8 mouse cellular contexts compared by ENCODE assay signal in the genomic region with DNA sequence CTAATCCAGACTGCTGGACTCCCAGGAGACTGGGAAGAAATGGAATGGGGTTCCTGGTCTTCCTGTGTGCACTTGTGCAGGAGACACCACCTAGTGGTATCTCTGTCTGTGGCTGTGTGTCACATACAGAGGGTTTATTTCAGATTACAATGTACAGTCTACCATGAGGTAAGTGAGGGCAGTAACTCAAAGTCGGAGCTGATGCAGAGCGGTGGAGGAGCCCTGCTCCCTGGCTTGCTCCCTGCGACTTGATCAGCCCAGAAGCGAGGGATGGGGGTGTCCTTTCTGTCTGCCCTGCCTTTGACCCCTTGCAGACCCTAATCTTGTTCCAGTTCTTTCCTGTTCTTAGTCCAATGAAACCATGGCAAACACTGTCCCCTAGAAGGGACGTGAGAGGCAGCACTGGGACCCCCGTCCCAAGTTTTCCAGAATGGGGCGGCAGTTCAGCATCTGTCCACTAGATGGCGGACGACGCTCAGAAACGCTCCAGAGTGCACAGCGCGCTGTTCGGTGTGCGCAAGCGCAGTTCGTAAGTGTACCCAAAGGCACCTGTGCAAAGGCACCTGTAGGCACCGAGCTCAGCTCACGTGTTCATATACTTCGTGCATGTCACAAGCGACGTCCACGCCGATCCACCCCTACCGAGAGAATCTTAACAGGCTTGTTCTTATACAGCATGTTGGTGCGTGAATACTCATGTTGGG. TPM values are rescaled to one million over a fixed set of nuclear protein-coding genes. Genes with fewer than 3 reads are reported as not detected.
DNase-seq lines count a peak whose midpoint lies in the region; ATAC-seq and TF ChIP-seq lines count a peak whose summit lies in the region.

No protein-coding gene starts in this region.

- H3K4me1 ChIP-seq in cortical plate, adult 2 months (ENCODE audit: control insufficient read depth, insufficient read depth, low read length): no peaks in the 10 kb centered on the region
- no peaks in the 10 kb centered on the region; the same call in 1 of the 2 replicates for H3K4me1 ChIP-seq in intestine, postnatal 0 days (replicated peaks; ENCODE audit: control insufficient read depth, insufficient read depth, low read length)
- peaks cover 10% of the 10 kb centered on the region for H3K4me1 ChIP-seq in limb, embryonic 10.5 days
- peaks cover 10% of the 10 kb centered on the region for H3K4me1 ChIP-seq in midbrain, embryonic 12.5 days

- H3K9ac ChIP-seq in intestine, postnatal 0 days (ENCODE audit: low read depth, low read length): no peak overlapping the region
- no peak overlapping the region for H3K9ac ChIP-seq in midbrain, embryonic 12.5 days (replicated peaks)

- peak; percentile 79 for DNase-seq in adipocyte (ENCODE audit: low spot score)
- peak; percentile 59 to 70 for DNase-seq in gastrocnemius, postnatal 36 days
- DNase-seq in limb, embryonic 10.5 days (ENCODE audit: low spot score): peak; percentile 89
- peak; percentile 69 for DNase-seq in skeletal muscle tissue, adult 2 months (ENCODE audit: low read depth, low spot score)
- peak; percentile 57 for DNase-seq in yolk sac, embryonic 10.5 days (ENCODE audit: low spot score)

- intact Hi-C loops in gastrocnemius, postnatal 36 days (cut with DNase I): no loop called here

- no peak overlapping the region for H3K4me3 ChIP-seq in cortical plate, adult 2 months (ENCODE audit: insufficient read depth, low read length)
- H3K4me3 ChIP-seq in intestine, postnatal 0 days (ENCODE audit: low read depth, low read length): no peak overlapping the region
- H3K4me3 ChIP-seq in limb, embryonic 10.5 days: peak overlapping the region; percentile 12; the same call in 1 of the 2 replicates
- H3K4me3 ChIP-seq in midbrain, embryonic 12.5 days: no peak overlapping the region

- TF ChIP-seq CTCF in cortical plate, adult 2 months (IDR thresholded peaks at IDR 0.05; ENCODE audit: extremely low read depth, insufficient read depth, low read length): peak; percentile 94
- peak; percentile 97 for TF ChIP-seq CTCF in intestine, postnatal 0 days (IDR thresholded peaks at IDR 0.05; ENCODE audit: low read depth)

- H3K27me3 ChIP-seq in intestine, postnatal 0 days (replicated peaks; ENCODE audit: control insufficient read depth, insufficient read depth, low read length): no peaks in the 10 kb centered on the region
- peaks cover 63% of the 10 kb centered on the region for H3K27me3 ChIP-seq in limb, embryonic 10.5 days (ENCODE audit: low read depth, poor library complexity, severe bottlenecking)
- H3K27me3 ChIP-seq in midbrain, embryonic 12.5 days: peaks cover 51% of the 10 kb centered on the region

- H3K27ac ChIP-seq in cortical plate, adult 2 months (ENCODE audit: insufficient read depth, low read length): no peak overlapping the region
- no peak overlapping the region for H3K27ac ChIP-seq in intestine, postnatal 0 days (ENCODE audit: low read depth, low read length)
- no peak overlapping the region for H3K27ac ChIP-seq in limb, embryonic 10.5 days
- H3K27ac ChIP-seq in midbrain, embryonic 12.5 days (replicated peaks): no peak overlapping the region

- WGBS in intestine, postnatal 0 days: 7% methylated on average over 26 of the region's 26 CpGs
- 8% methylated on average over 26 of the region's 26 CpGs for WGBS in limb, embryonic 10.5 days
- 7% methylated on average over 26 of the region's 26 CpGs for WGBS in midbrain, embryonic 12.5 days

- ATAC-seq in intestine, postnatal 0 days: peak; percentile 84
- ATAC-seq in midbrain, embryonic 12.5 days (ENCODE audit: low FRiP score, low read depth): peak; percentile 82

- no peaks in the 10 kb centered on the region for H3K9me3 ChIP-seq in intestine, postnatal 0 days (ENCODE audit: control insufficient read depth)
- no peaks in the 10 kb centered on the region for H3K9me3 ChIP-seq in limb, embryonic 10.5 days (replicated peaks)
- no peaks in the 10 kb centered on the region for H3K9me3 ChIP-seq in midbrain, embryonic 12.5 days

- no peaks in the 10 kb centered on the region for H3K36me3 ChIP-seq in intestine, postnatal 0 days (ENCODE audit: control insufficient read depth, insufficient read depth)
- no peaks in the 10 kb centered on the region for H3K36me3 ChIP-seq in limb, embryonic 10.5 days
- no peaks in the 10 kb centered on the region for H3K36me3 ChIP-seq in midbrain, embryonic 12.5 days

- TF ChIP-seq POLR2A in cortical plate, adult 2 months (IDR thresholded peaks at IDR 0.05; ENCODE audit: extremely low read depth, insufficient read depth, low read length): no peak

- 0 out of 2 replicates have a peak overlapping the region, but pooled peaks have one; percentile 9 for H3K4me2 ChIP-seq in intestine, postnatal 0 days (replicated peaks; ENCODE audit: low read depth)
- peak overlapping the region; percentile 44 for H3K4me2 ChIP-seq in midbrain, embryonic 12.5 days (replicated peaks)

RNA-seq across cellular contexts. Expression of gene Tcf3, which starts 12.6 kb away (rescaled TPM):
- 25.5 and 26.0 TPM in 2 replicates for polyA plus RNA-seq in cortical plate, adult 2 months (2012; rRNA removed)
- total RNA-seq in gastrocnemius, postnatal 36 days (2021): 10 to 100 TPM; 11.0 to 12.0 TPM
- polyA plus RNA-seq in intestine, postnatal 0 days (2015; fragmentation: Nextera tagmentation; extraction: Ambion mirVana): 34.1 and 34.5 TPM in 2 replicates
- 260 and 283 TPM in 2 replicates for polyA plus RNA-seq in limb, embryonic 10.5 days (2016; fragmentation: Nextera tagmentation; extraction: Ambion mirVana)
- polyA plus RNA-seq in midbrain, embryonic 12.5 days (2016; fragmentation: Nextera tagmentation; extraction: Ambion mirVana): 185 and 191 TPM in 2 replicates

RNA-seq across cellular contexts. Expression of gene Uqcr11, which starts 39.4 kb away (rescaled TPM):
- polyA plus RNA-seq in cortical plate, adult 2 months (2012; rRNA removed): 1,456 and 1,595 TPM in 2 replicates
- total RNA-seq in gastrocnemius, postnatal 36 days (2021): 100 to 1,000 TPM; 825 to 866 TPM
- 1,032 and 1,082 TPM in 2 replicates for polyA plus RNA-seq in intestine, postnatal 0 days (2015; fragmentation: Nextera tagmentation; extraction: Ambion mirVana)
- 651 and 677 TPM in 2 replicates for polyA plus RNA-seq in limb, embryonic 10.5 days (2016; fragmentation: Nextera tagmentation; extraction: Ambion mirVana)
- 398 and 414 TPM in 2 replicates for polyA plus RNA-seq in midbrain, embryonic 12.5 days (2016; fragmentation: Nextera tagmentation; extraction: Ambion mirVana)

RNA-seq across cellular contexts. Expression of gene Mbd3, which starts 46.7 kb away (rescaled TPM):
- 186 and 210 TPM in 2 replicates for polyA plus RNA-seq in cortical plate, adult 2 months (2012; rRNA removed)
- total RNA-seq in gastrocnemius, postnatal 36 days (2021): 10 to 100 TPM; 95.1 to 99.9 TPM
- 48.0 and 51.0 TPM in 2 replicates for polyA plus RNA-seq in intestine, postnatal 0 days (2015; fragmentation: Nextera tagmentation; extraction: Ambion mirVana)
- 453 and 469 TPM in 2 replicates for polyA plus RNA-seq in limb, embryonic 10.5 days (2016; fragmentation: Nextera tagmentation; extraction: Ambion mirVana)
- 288 and 314 TPM in 2 replicates for polyA plus RNA-seq in midbrain, embryonic 12.5 days (2016; fragmentation: Nextera tagmentation; extraction: Ambion mirVana)

RNA-seq across cellular contexts. Expression of gene Onecut3, which starts 48.6 kb away (rescaled TPM):
- polyA plus RNA-seq in cortical plate, adult 2 months (2012; rRNA removed): not detected in 2 replicates
- total RNA-seq in gastrocnemius, postnatal 36 days (2021): not detected
- polyA plus RNA-seq in intestine, postnatal 0 days (2015; fragmentation: Nextera tagmentation; extraction: Ambion mirVana): 0.05 and 0.09 TPM in 2 replicates
- polyA plus RNA-seq in limb, embryonic 10.5 days (2016; fragmentation: Nextera tagmentation; extraction: Ambion mirVana): not detected in 2 replicates
- 2.8 and 3.2 TPM in 2 replicates for polyA plus RNA-seq in midbrain, embryonic 12.5 days (2016; fragmentation: Nextera tagmentation; extraction: Ambion mirVana)

RNA-seq across cellular contexts. Expression of gene Mex3d, which starts 58.6 kb away (rescaled TPM):
- polyA plus RNA-seq in cortical plate, adult 2 months (2012; rRNA removed): 13.8 and 14.3 TPM in 2 replicates
- total RNA-seq in gastrocnemius, postnatal 36 days (2021): 1 to 10 TPM; 3.4 to 4.5 TPM
- polyA plus RNA-seq in intestine, postnatal 0 days (2015; fragmentation: Nextera tagmentation; extraction: Ambion mirVana): 3.2 and 4.2 TPM in 2 replicates
- polyA plus RNA-seq in limb, embryonic 10.5 days (2016; fragmentation: Nextera tagmentation; extraction: Ambion mirVana): 7.2 and 7.5 TPM in 2 replicates
- polyA plus RNA-seq in midbrain, embryonic 12.5 days (2016; fragmentation: Nextera tagmentation; extraction: Ambion mirVana): 18.4 and 19.7 TPM in 2 replicates
